Mouse (Mus musculus) layer of hippocampus, postnatal 10 days (tissue): ENCODE data around the gene Vps36. TPM values are rescaled to one million over a fixed set of nuclear protein-coding genes. Genes with fewer than 3 reads are reported as not detected.

Experiments
- total RNA-seq, 2 experiments: library from RNA; stranded (reverse); gene quantifications; 2 replicates each; pipeline ENCODE4 v1.2.3; 2021

Gene Vps36
- total RNA-seq, 2 experiments from 2014 or later, result 36.1 to 36.8 TPM

Other genes starting within 250 kb of the Vps36 start
- not detected for gene Defb13, start 246.0 kb upstream of the Vps36 start, total RNA-seq
- gene Fam90a1a, start 234.1 kb upstream of the Vps36 start, total RNA-seq, result not detected
- gene Ccdc70, start 223.0 kb upstream of the Vps36 start, total RNA-seq, result not detected
- 1 to 10 TPM; 3.7 to 4.2 TPM for gene Atp7b, start 132.5 kb upstream of the Vps36 start, total RNA-seq
- gene Alg11, start 132.1 kb upstream of the Vps36 start, total RNA-seq, result 10 to 100 TPM; 26.7 to 33.2 TPM
- gene Nek5, start 67.8 kb upstream of the Vps36 start, total RNA-seq, result under 1 TPM; 0.62 to 0.91 TPM
- 1 to 10 TPM; 3.0 TPM for gene Nek3, start 26.4 kb upstream of the Vps36 start, total RNA-seq
- gene Ckap2, start 7.0 kb upstream of the Vps36 start, total RNA-seq, result 1 to 10 TPM; 4.8 to 5.8 TPM
- gene Thsd1, start 34.5 kb downstream of the Vps36 start, total RNA-seq, result 1 to 10 TPM; 7.0 to 7.7 TPM
- gene Tpte, start 90.6 kb downstream of the Vps36 start, total RNA-seq, result not detected
- gene Slc25a15, start 205.8 kb downstream of the Vps36 start, total RNA-seq, result 1 to 10 TPM; 8.2 to 8.9 TPM
- 10 to 100 TPM; 19.5 to 20.7 TPM for gene Mrps31, start 218.6 kb downstream of the Vps36 start, total RNA-seq